Mouse (Mus musculus) mature B cell (primary cell): Measurements from ENCODE around the gene Gm13697.

Experiments
- in situ Hi-C: fragments of 300-500 bp; cut with MboI; formaldehyde crosslinking; loops from 2 replicates; pipeline ENCODE4 v1.14.3; 2019

Gm13697 gene

GRCm38 (mm10) chr2:84032505-84032904 is 48.0 kb downstream of the Gm13697 start:
- in situ Hi-C loops: no loop called here

DNA sequence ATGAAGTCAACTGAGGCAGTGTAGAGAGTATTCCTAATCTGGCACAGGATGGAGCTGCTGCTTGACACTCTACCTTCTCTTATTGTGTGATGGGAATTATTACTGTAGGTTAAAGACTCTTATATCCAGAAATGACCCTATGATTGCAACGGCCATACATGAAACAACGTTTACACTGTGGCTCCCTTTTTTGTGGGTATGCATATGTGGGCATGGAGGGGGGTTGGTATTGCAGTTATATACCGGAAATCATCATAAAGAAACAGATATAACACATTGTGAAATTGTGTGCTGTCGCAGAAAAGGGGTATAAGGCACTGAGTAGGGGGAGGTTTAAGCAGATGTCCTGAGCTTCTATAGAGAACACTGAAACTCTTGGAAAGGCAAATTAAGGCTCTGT is 51.5 kb downstream of the Gm13697 start:
- in situ Hi-C loops: no loop called here
